In genomic region chr2:143948416-143948815, GRCm38 (mm10) we compare ENCODE assay signal across 17 mouse cellular contexts. TPM values are rescaled to one million over a fixed set of nuclear protein-coding genes. Genes with fewer than 3 reads are reported as not detected.
DNase-seq lines count a peak whose midpoint lies in the region; ATAC-seq and TF ChIP-seq lines count a peak whose summit lies in the region.
"Had no signal": no experiment of that assay in that cellular context is flagged by ENCODE, and none has a peak within 500 bp of the region (broad histone marks: within the 10 kb centered on the region; RNA-seq: fewer than 3 reads in every experiment).

No protein-coding gene starts in this region.

- H3K27ac ChIP-seq in kidney, embryonic 14.5 days (ENCODE audit: low read depth, low read length): no peak overlapping the region
- H3K27ac ChIP-seq in heart, postnatal 0 days (ENCODE audit: low read depth): peak overlapping the region; percentile 71
- peak overlapping the region; percentile 21; the same call in 1 of the 2 replicates for H3K27ac ChIP-seq in intestine, postnatal 0 days (ENCODE audit: low read depth, low read length)
- H3K27ac ChIP-seq: forebrain, embryonic 12.5 days; limb, embryonic 10.5 days; neural tube, embryonic 13.5 days had no signal

- H3K9ac ChIP-seq in kidney, embryonic 14.5 days (ENCODE audit: low read depth, low read length): no peak overlapping the region
- no peak overlapping the region for H3K9ac ChIP-seq in heart, postnatal 0 days (replicated peaks; ENCODE audit: low read depth, low read length)
- no peak overlapping the region for H3K9ac ChIP-seq in intestine, postnatal 0 days (ENCODE audit: low read depth, low read length)
- H3K9ac ChIP-seq: forebrain, embryonic 12.5 days; neural tube, embryonic 13.5 days had no signal

- peak; percentile 73 for ATAC-seq in kidney, embryonic 14.5 days (ENCODE audit: low FRiP score, low TSS enrichment)
- peak; percentile 73; the same call in 1 of the 2 replicates for ATAC-seq in heart, postnatal 0 days (ENCODE audit: insufficient read depth, low read depth)
- ATAC-seq in intestine, postnatal 0 days: no peak

- TF ChIP-seq CTCF in heart, postnatal 0 days (IDR thresholded peaks at IDR 0.05; ENCODE audit: low read depth): no peak
- no peak for TF ChIP-seq CTCF in intestine, postnatal 0 days (IDR thresholded peaks at IDR 0.05; ENCODE audit: low read depth)

- no peak overlapping the region for H3K4me3 ChIP-seq in kidney, embryonic 14.5 days (ENCODE audit: low read length)
- H3K4me3 ChIP-seq in heart, postnatal 0 days (ENCODE audit: low read depth, low read length): no peak overlapping the region
- H3K4me3 ChIP-seq in intestine, postnatal 0 days (ENCODE audit: low read depth, low read length): no peak overlapping the region
- H3K4me3 ChIP-seq: forebrain, embryonic 12.5 days; limb, embryonic 10.5 days; megakaryocyte, embryonic 14.5 days; neural tube, embryonic 13.5 days had no signal

- no peak for TF ChIP-seq EP300 in heart, postnatal 0 days (IDR thresholded peaks at IDR 0.05; ENCODE audit: low read depth)

- no peaks in the 10 kb centered on the region for H3K9me3 ChIP-seq in kidney, embryonic 14.5 days (ENCODE audit: control insufficient read depth, low read length)
- no peaks in the 10 kb centered on the region for H3K9me3 ChIP-seq in heart, postnatal 0 days (replicated peaks; ENCODE audit: control insufficient read depth, low read length)
- no peaks in the 10 kb centered on the region for H3K9me3 ChIP-seq in intestine, postnatal 0 days (ENCODE audit: control insufficient read depth)
- H3K9me3 ChIP-seq: forebrain, embryonic 12.5 days; limb, embryonic 10.5 days; megakaryocyte, embryonic 14.5 days; neural tube, embryonic 13.5 days had no signal

- no peak overlapping the region for H3K4me2 ChIP-seq in kidney, embryonic 14.5 days (replicated peaks; ENCODE audit: low read depth, low read length)
- H3K4me2 ChIP-seq in heart, postnatal 0 days (ENCODE audit: low read depth, low read length): no peak overlapping the region
- H3K4me2 ChIP-seq in intestine, postnatal 0 days (replicated peaks; ENCODE audit: low read depth): no peak overlapping the region
- H3K4me2 ChIP-seq: forebrain, embryonic 12.5 days; neural tube, embryonic 13.5 days had no signal

- H3K27me3 ChIP-seq in kidney, embryonic 14.5 days (ENCODE audit: control insufficient read depth, insufficient read depth, low read length): no peaks in the 10 kb centered on the region
- H3K27me3 ChIP-seq in heart, postnatal 0 days (ENCODE audit: control insufficient read depth, insufficient read depth, low read length): no peaks in the 10 kb centered on the region
- no peaks in the 10 kb centered on the region for H3K27me3 ChIP-seq in intestine, postnatal 0 days (replicated peaks; ENCODE audit: control insufficient read depth, insufficient read depth, low read length)
- H3K27me3 ChIP-seq: CH12.LX; forebrain, embryonic 12.5 days; megakaryocyte, embryonic 14.5 days; neural tube, embryonic 13.5 days had no signal

- peaks cover 97% of the 10 kb centered on the region for H3K36me3 ChIP-seq in kidney, embryonic 14.5 days (ENCODE audit: control insufficient read depth, insufficient read depth, low read length)
- H3K36me3 ChIP-seq in heart, postnatal 0 days (replicated peaks; ENCODE audit: control insufficient read depth, insufficient read depth, low read length): peaks cover 95% of the 10 kb centered on the region
- H3K36me3 ChIP-seq in intestine, postnatal 0 days (ENCODE audit: control insufficient read depth, insufficient read depth): peaks cover 98% of the 10 kb centered on the region

- WGBS in kidney, embryonic 14.5 days: 50% methylated on average over 4 of the region's 4 CpGs
- 35% methylated on average over 4 of the region's 4 CpGs for WGBS in heart, postnatal 0 days
- 83% methylated on average over 4 of the region's 4 CpGs for WGBS in intestine, postnatal 0 days

- no peak for DNase-seq in kidney, adult 18-20 months
- peak; percentile 22 to 38 for DNase-seq in heart, adult 9 months (ENCODE audit: low spot score in 2 of 2)
- DNase-seq in heart, postnatal 0 days (ENCODE audit: low spot score): peak; percentile 69
- no peak for DNase-seq in urinary bladder, adult 18-20 months (ENCODE audit: low spot score in 2 of 2)
- no peak for DNase-seq in ovary, postnatal 10 days (ENCODE audit: low spot score)
- DNase-seq: cerebellum, adult 2 months; kidney, postnatal 36 days; lung, adult 18-20 months; midbrain, embryonic 14.5 days; thymus, postnatal 4 days had no signal

- no peaks in the 10 kb centered on the region for H3K4me1 ChIP-seq in kidney, embryonic 14.5 days (ENCODE audit: control insufficient read depth, insufficient read depth, low read length)
- H3K4me1 ChIP-seq in heart, postnatal 0 days (ENCODE audit: control insufficient read depth, insufficient read depth): peaks cover 18% of the 10 kb centered on the region
- H3K4me1 ChIP-seq in intestine, postnatal 0 days (replicated peaks; ENCODE audit: control insufficient read depth, insufficient read depth, low read length): no peaks in the 10 kb centered on the region
- H3K4me1 ChIP-seq: forebrain, embryonic 12.5 days; limb, embryonic 10.5 days; neural tube, embryonic 13.5 days had no signal

RNA-seq across cellular contexts. Expression of gene Dstn, which starts 33.3 kb away (rescaled TPM):
- 319 and 404 TPM in 2 replicates for polyA plus RNA-seq in kidney, embryonic 14.5 days (2014; fragmentation: Nextera tagmentation; extraction: Ambion mirVana)
- 627 and 637 TPM in 2 replicates for total RNA-seq in heart, postnatal 0 days (2014; rRNA removed; ENCODE audit: low replicate concordance)
- 912 and 913 TPM in 2 replicates for polyA plus RNA-seq in heart, postnatal 0 days (2015; fragmentation: Nextera tagmentation; extraction: Ambion mirVana)
- 801 and 835 TPM in 2 replicates for polyA plus RNA-seq in intestine, postnatal 0 days (2015; fragmentation: Nextera tagmentation; extraction: Ambion mirVana)

Comparison
In these comparisons a context has a peak if more than half of its experiments do, and no peak if none do; other contexts are left out.
1. DNase-seq: peak in heart, adult 9 months (2 of 2) and heart, postnatal 0 days (single experiment); none in kidney, adult 18-20 months (single experiment), urinary bladder, adult 18-20 months (0 of 2) and ovary, postnatal 10 days (single experiment).